Mouse (Mus musculus) hindbrain, embryonic 13.5 days (tissue): Measurements from ENCODE around the gene 4933425L06Rik. TPM values are rescaled to one million over a fixed set of nuclear protein-coding genes. Genes with fewer than 3 reads are reported as not detected.

Experiments
- ATAC-seq: fragments of 200-750 bp; cut with Nextera tagmentation; 2 replicates; pipeline ENCODE4 v1.8.0; 2017; ENCODE audit warnings: moderate TSS enrichment; ENCODE audit not compliant: low FRiP score
- H3K27ac ChIP-seq: fragments of 300-500 bp; sonication (generic); 2 replicates; pipeline ENCODE4 v1.5.1; 2015; ENCODE audit warnings: inconsistent platforms, mild to moderate bottlenecking, moderate library complexity
- H3K27me3 ChIP-seq: fragments of 300-500 bp; sonication (generic); 2 replicates; pipeline ENCODE4 v1.6.1; 2015; ENCODE audit warnings: mild to moderate bottlenecking, inconsistent platforms
- H3K36me3 ChIP-seq: fragments of 300-500 bp; sonication (generic); 2 replicates; pipeline ENCODE4 v1.6.1; 2015; ENCODE audit warnings: mild to moderate bottlenecking, inconsistent platforms
- H3K4me1 ChIP-seq: fragments of 300-500 bp; sonication (generic); replicated peaks from 2 replicates; pipeline ENCODE4 v1.6.1; 2015; ENCODE audit warnings: inconsistent platforms
- H3K4me2 ChIP-seq: fragments of 300-500 bp; sonication (generic); 2 replicates; pipeline ENCODE4 v1.6.1; 2015; ENCODE audit warnings: inconsistent platforms, mild to moderate bottlenecking, moderate library complexity
- H3K4me3 ChIP-seq: fragments of 300-500 bp; sonication (generic); 2 replicates; pipeline ENCODE4 v1.5.1; 2015; ENCODE audit warnings: mild to moderate bottlenecking, inconsistent platforms
- H3K9ac ChIP-seq: fragments of 300-500 bp; sonication (generic); 2 replicates; pipeline ENCODE4 v1.6.1; 2015; ENCODE audit warnings: mild to moderate bottlenecking, inconsistent platforms
- H3K9me3 ChIP-seq: fragments of 300-500 bp; sonication (generic); 2 replicates; pipeline ENCODE4 v1.6.1; 2016; ENCODE audit warnings: inconsistent platforms
- WGBS: fragments of 180-500 bp; shearing (Covaris S2); methylation state at CpG from one replicate; pipeline ENCODE4 v1.1.7; 2015; 5-methylcytosine and 5-hydroxymethylcytosine counted together
- polyA plus RNA-seq: library from polyadenylated mRNA; unstranded; fragments of >200 nt; fragmentation: Nextera tagmentation; extraction: Ambion mirVana; gene quantifications from 2 replicates; pipeline ENCODE4 v1.2.1, GENCODE M21; 2015

4933425L06Rik gene
- polyA plus RNA-seq, result not detected in 2 replicates

DNA sequence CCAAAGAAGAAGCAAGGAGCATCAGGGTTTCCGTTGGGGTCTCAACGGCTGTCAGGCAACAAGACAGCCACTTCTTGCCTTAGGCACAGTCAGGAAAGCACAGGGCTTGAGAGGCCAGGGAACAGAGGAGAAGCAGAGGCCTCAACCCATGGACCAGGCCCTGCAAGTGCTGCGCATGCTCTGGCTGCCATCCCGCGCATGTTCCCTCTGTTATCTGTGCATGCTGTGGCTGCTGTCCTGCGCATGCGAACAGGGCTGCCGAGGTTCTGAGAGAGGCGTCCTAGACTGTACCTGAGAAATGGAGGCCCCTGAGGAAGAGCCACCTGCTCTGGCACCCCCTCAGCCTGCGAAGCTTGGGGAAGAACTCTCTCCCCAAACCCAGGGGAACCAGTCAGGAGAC, at the start of gene 4933425L06Rik:
TSS of gene 4933425L06Rik (plus strand) at position 261 of the 400 bp plus-strand sequence.
- Histone ChIP-seq H3K27ac (no peak within 1 kb of the TSS), H3K4me3 (no peak within 1 kb of the TSS), H3K4me1 (no peaks in the 10 kb centered on the region), H3K4me2 (no peak within 1 kb of the TSS), H3K9ac (no peak within 1 kb of the TSS), H3K36me3 (no peaks in the 10 kb centered on the region), H3K27me3 (no peaks in the 10 kb centered on the region), H3K9me3 (no peaks in the 10 kb centered on the region)
- WGBS, result 94% methylated on average over 10 of the region's 10 CpGs
- ATAC-seq, result no peak

GRCm38 (mm10) chr13:105037816-105038215, 44.1 kb upstream of the 4933425L06Rik start:
- no peak overlapping the region for H3K4me2 ChIP-seq
- ATAC-seq, result no peak
- no peak overlapping the region for H3K9ac ChIP-seq
- no peaks in the 10 kb centered on the region for H3K4me1 ChIP-seq
- no peak overlapping the region for H3K4me3 ChIP-seq
- no peak overlapping the region for H3K27ac ChIP-seq
- no peaks in the 10 kb centered on the region for H3K9me3 ChIP-seq
- no peaks in the 10 kb centered on the region for H3K27me3 ChIP-seq
- WGBS, result 89% methylated on average over 12 of the region's 12 CpGs
- no peaks in the 10 kb centered on the region for H3K36me3 ChIP-seq

DNA sequence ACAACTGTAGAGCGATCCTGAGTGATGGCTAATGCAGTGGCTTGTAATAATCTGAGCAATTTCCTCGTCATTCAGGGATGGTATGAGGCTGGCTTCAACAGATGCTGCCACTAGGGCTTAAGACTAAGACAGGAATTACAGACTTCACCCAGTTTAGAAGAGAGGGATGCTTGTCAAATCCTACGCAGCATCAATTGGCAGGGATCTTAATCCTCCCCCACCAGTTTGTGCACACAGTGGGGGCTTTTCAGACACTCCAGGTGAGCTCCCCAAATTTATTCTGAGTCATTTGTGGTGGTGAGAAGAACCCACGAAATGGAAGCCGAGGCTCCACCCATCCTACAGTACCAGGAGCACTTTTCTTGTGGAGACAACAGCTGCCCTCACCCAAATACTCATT, 43.6 kb upstream of the 4933425L06Rik start:
- H3K36me3 ChIP-seq, result no peaks in the 10 kb centered on the region
- H3K9ac ChIP-seq, result no peak overlapping the region
- no peak overlapping the region for H3K27ac ChIP-seq
- no peak for ATAC-seq
- H3K4me1 ChIP-seq, result no peaks in the 10 kb centered on the region
- no peaks in the 10 kb centered on the region for H3K27me3 ChIP-seq
- H3K4me2 ChIP-seq, result no peak overlapping the region
- no peaks in the 10 kb centered on the region for H3K9me3 ChIP-seq
- H3K4me3 ChIP-seq, result no peak overlapping the region
- WGBS, result 77% methylated on average over 5 of the region's 5 CpGs

- 63% methylated on average over 3 of the region's 3 CpGs for WGBS
- no peak overlapping the region for H3K4me2 ChIP-seq
These were observed 38.0 kb upstream of the 4933425L06Rik start for GRCm38 (mm10) chr13:105043882-105044281.

DNA sequence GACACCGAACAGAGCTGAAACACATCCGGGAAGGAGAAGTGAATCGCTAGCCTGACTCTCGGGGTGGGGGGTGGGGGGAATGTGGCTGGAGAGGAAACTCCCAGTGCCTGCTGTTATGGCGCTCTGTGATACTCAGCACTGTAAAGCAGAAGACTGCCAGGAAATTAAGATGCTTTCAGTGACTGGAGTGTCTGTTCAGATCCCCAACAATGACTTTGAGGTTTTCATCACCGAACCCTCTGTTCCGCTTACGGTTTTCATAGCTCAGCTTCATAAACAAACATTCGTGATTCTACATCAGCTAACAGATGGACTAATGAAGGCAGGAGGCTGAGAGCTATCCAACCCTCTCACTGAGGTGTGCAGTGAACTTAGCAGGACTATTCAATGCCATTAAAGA, 34.5 kb upstream of the 4933425L06Rik start:
- Histone ChIP-seq H3K27ac (no peak overlapping the region), H3K9me3 (no peaks in the 10 kb centered on the region), H3K27me3 (no peaks in the 10 kb centered on the region), H3K4me2 (no peak overlapping the region), H3K9ac (no peak overlapping the region), H3K36me3 (no peaks in the 10 kb centered on the region), H3K4me1 (no peaks in the 10 kb centered on the region), H3K4me3 (no peak overlapping the region)
- 69% methylated on average over 9 of the region's 9 CpGs for WGBS
- no peak for ATAC-seq

More at GRCm38 (mm10) chr13:105043882-105044281, 38.0 kb upstream of the 4933425L06Rik start:
- Histone ChIP-seq H3K4me3 (no peak overlapping the region), H3K27ac (no peak overlapping the region), H3K4me1 (no peaks in the 10 kb centered on the region), H3K36me3 (no peaks in the 10 kb centered on the region), H3K9me3 (no peaks in the 10 kb centered on the region), H3K27me3 (no peaks in the 10 kb centered on the region), H3K9ac (no peak overlapping the region)
- ATAC-seq, result no peak

DNA sequence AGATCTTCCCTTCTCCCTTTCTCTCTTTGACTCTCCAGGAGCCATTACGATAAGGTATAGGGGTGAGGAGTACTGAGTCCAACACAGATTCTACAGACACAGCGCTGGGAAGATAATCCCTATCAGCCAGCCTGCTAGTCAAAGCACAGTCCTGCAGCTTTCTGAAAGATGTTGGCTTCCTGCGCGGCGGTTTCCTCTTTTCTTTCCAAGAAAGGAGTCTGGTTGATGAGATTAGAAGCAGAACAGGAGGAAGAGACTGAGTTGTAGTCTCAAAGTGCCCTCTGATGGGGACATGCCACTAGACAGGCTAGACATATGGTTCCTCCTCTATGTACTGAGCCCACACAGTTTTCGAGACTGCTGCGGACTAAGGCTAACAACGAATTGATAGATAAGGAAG, 33.3 kb upstream of the 4933425L06Rik start:
- Histone ChIP-seq H3K9ac (no peak overlapping the region), H3K27ac (no peak overlapping the region), H3K4me1 (peaks cover 12% of the 10 kb centered on the region), H3K9me3 (no peaks in the 10 kb centered on the region), H3K4me2 (no peak overlapping the region), H3K4me3 (no peak overlapping the region), H3K36me3 (no peaks in the 10 kb centered on the region), H3K27me3 (peaks cover 7% of the 10 kb centered on the region; the same call in 1 of the 2 replicates)
- ATAC-seq, result no peak
- WGBS, result 89% methylated on average over 8 of the region's 8 CpGs

DNA sequence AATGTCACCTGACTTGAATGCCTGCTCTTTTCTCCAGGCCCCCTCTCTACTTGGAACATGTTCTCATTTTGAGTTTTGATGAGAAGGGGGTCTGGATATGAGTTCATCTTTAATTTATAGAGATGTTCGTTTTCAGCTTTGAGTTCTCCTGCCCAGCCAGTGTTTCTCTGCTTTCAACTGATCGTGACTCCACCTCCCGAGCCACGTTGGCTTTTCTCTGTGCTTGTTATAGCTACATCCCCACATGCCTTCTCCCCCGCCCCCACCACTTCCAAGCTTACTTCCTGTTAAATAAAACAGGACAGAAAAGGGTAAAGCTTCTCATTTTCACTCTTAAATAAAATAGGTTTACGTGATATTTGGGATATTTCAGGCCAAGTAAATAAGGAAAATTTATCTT, 30.5 kb upstream of the 4933425L06Rik start:
- ATAC-seq, result no peak
- Histone ChIP-seq H3K27ac (no peak overlapping the region), H3K36me3 (no peaks in the 10 kb centered on the region), H3K4me2 (no peak overlapping the region), H3K4me3 (no peak overlapping the region), H3K27me3 (peaks cover 13% of the 10 kb centered on the region), H3K9ac (no peak overlapping the region), H3K4me1 (peaks cover 21% of the 10 kb centered on the region), H3K9me3 (no peaks in the 10 kb centered on the region)
- WGBS, result 54% methylated on average over 6 of the region's 6 CpGs

DNA sequence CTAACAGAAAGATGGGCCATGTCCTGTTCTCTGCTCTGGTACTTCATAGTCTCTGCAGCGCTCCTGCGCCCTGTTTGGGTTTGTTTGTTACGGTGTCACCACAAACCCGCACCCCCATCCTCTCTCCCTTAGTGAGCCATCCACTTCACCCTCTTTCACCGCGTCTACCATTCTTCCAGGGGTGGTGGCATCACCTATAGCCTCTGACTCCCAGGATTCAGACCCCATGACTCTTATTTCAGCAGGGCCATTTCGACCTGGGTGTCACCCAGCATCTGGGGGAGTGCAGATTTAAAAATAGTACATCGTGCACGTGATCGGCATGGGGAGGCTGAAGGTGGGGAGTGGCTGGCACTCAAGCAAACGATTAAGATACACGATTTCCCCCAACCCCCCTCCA, 28.3 kb upstream of the 4933425L06Rik start:
- H3K27ac ChIP-seq, result peak overlapping the region; percentile 92
- peak; percentile 32 for ATAC-seq
- H3K36me3 ChIP-seq, result no peaks in the 10 kb centered on the region
- under 1% methylated on average over 12 of the region's 12 CpGs for WGBS
- peaks cover 13% of the 10 kb centered on the region for H3K27me3 ChIP-seq
- H3K4me2 ChIP-seq, result peak overlapping the region; percentile 81
- H3K9me3 ChIP-seq, result no peaks in the 10 kb centered on the region
- peaks cover 21% of the 10 kb centered on the region for H3K4me1 ChIP-seq
- peak overlapping the region; percentile 69 for H3K4me3 ChIP-seq
- peak overlapping the region; percentile 76 for H3K9ac ChIP-seq

DNA sequence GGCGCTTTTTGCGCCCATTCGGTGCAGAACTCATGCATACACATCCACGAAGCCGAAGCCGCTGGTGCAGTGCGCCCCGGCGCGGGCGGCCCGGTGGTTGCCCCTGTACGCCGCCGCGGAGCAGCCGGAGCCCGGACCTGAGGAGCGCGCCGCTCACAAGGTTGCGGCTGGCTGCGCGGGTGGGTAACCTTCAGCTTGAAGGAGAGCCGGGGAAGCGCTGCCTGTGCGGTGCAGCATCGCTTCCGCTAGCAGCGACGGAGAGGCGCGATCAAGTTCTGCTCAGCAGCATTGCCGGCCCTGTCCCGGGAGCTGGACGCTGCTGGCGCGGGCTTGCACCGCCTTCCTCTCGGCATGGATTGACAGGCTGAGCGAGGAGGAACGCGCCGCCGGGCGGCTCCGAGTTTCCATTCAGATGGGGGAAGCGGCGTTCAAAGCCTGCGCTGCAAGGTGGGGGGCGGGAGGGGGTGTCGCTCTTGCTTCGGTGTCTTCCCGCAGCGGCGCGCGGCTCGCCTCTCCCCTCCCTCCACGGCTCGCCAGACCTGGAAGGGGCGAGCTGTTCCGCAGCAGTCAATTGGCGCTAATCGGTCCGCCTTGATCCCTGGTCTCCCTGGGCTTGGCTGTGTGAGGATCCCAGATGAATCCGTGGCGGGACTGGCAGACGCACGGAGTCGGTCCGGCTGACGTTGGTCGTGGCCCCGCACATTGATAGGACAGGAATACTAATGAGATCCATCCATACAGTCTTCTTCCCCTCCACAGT, 27.6 kb upstream of the 4933425L06Rik start, which contains the start of gene Rgs7bp:
TSS of gene Rgs7bp (minus strand) at position 750 of the 760 bp plus-strand sequence.
- H3K4me1 ChIP-seq, result peaks cover 21% of the 10 kb centered on the region
- peak within 1 kb of the TSS; percentile 69 for H3K4me3 ChIP-seq
- peak within 1 kb of the TSS; percentile 92 for H3K27ac ChIP-seq
- H3K27me3 ChIP-seq, result peaks cover 13% of the 10 kb centered on the region
- no peaks in the 10 kb centered on the region for H3K36me3 ChIP-seq
- WGBS, result under 1% methylated on average over 73 of the region's 75 CpGs
- H3K9me3 ChIP-seq, result no peaks in the 10 kb centered on the region
- peak within 1 kb of the TSS; percentile 76 for H3K9ac ChIP-seq
- H3K4me2 ChIP-seq, result peak within 1 kb of the TSS; percentile 81
- ATAC-seq, result peak; percentile 91

- under 1% methylated on average over 8 of the region's 8 CpGs for WGBS
- Histone ChIP-seq H3K4me1 (peaks cover 21% of the 10 kb centered on the region), H3K9ac (peak overlapping the region; percentile 76), H3K9me3 (no peaks in the 10 kb centered on the region), H3K4me3 (peak overlapping the region; percentile 69), H3K27ac (peak overlapping the region; percentile 92), H3K4me2 (peak overlapping the region; percentile 81), H3K27me3 (peaks cover 13% of the 10 kb centered on the region), H3K36me3 (no peaks in the 10 kb centered on the region)
- peak; percentile 30 for ATAC-seq
These were observed 27.0 kb upstream of the 4933425L06Rik start for GRCm38 (mm10) chr13:105054941-105055309.

GRCm38 (mm10) chr13:105055374-105055773, 26.5 kb upstream of the 4933425L06Rik start:
- H3K4me3 ChIP-seq, result peak overlapping the region; percentile 69
- H3K9me3 ChIP-seq, result no peaks in the 10 kb centered on the region
- no peaks in the 10 kb centered on the region for H3K36me3 ChIP-seq
- peak overlapping the region; percentile 76; the same call in 1 of the 2 replicates for H3K9ac ChIP-seq
- peaks cover 21% of the 10 kb centered on the region for H3K4me1 ChIP-seq
- peaks cover 13% of the 10 kb centered on the region for H3K27me3 ChIP-seq
- no peak for ATAC-seq
- WGBS, result 13% methylated on average over 5 of the region's 5 CpGs
- H3K4me2 ChIP-seq, result peak overlapping the region; percentile 81
- H3K27ac ChIP-seq, result peak overlapping the region; percentile 92; the same call in 1 of the 2 replicates

DNA sequence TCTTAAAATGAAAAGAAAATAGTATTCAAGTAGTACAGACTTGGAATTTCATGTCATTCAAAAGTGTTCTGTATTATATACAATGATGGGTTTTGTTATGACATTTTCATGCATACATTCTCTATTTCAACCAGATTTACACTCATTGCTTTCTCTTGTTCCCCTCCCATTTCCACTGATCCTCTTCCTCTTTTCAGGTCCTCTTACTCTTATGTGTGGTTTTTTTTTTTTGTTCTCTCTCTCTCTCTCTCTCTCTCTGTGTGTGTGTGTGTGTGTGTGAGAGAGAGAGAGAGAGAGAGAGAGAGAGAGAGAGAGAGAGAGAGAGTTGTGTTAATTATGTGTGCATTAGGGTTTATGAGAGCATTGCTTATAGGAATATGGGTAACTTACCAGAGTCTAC, 15.8 kb upstream of the 4933425L06Rik start:
- ATAC-seq, result no peak
- H3K36me3 ChIP-seq, result no peaks in the 10 kb centered on the region
- no peak overlapping the region for H3K4me3 ChIP-seq
- no peaks in the 10 kb centered on the region for H3K9me3 ChIP-seq
- H3K27me3 ChIP-seq, result no peaks in the 10 kb centered on the region
- no peak overlapping the region for H3K27ac ChIP-seq
- no peak overlapping the region for H3K9ac ChIP-seq
- no peak overlapping the region for H3K4me2 ChIP-seq
- no peaks in the 10 kb centered on the region for H3K4me1 ChIP-seq
